Mouse (Mus musculus) myocyte (in vitro differentiated cells): ENCODE measurements around the gene Has3.

Experiments
- E2F4 ChIP-seq: IDR thresholded peaks from one replicate; pipeline ENCODE4 v1.6.1; 2011; ENCODE audit warnings: mild to moderate bottlenecking, control low read depth, moderate library complexity; ENCODE audit not compliant: insufficient read depth
- MAX ChIP-seq: IDR thresholded peaks from one replicate; pipeline ENCODE4 v1.6.1; 2011; ENCODE audit warnings: low read depth, mild to moderate bottlenecking, control low read depth
- MYOG ChIP-seq, 3 experiments: IDR thresholded peaks; one replicate each; pipeline ENCODE4 v1.6.1; 2011; ENCODE audit warnings: control low read depth in 2 of 3, low read depth in 2 of 3, mild to moderate bottlenecking in 2 of 3; ENCODE audit not compliant: insufficient read length in 2 of 3, control insufficient read depth in 1 of 3, insufficient read depth in 1 of 3
- POLR2A ChIP-seq: IDR thresholded peaks from one replicate; pipeline ENCODE4 v1.6.1; 2011; ENCODE audit warnings: low read depth, mild to moderate bottlenecking, control low read depth, moderate library complexity; ENCODE audit not compliant: insufficient read length
- POLR2AphosphoS2 ChIP-seq: IDR thresholded peaks from one replicate; pipeline ENCODE4 v1.6.1; 2011; ENCODE audit warnings: low read depth, control low read depth; ENCODE audit not compliant: insufficient read length
- SRF ChIP-seq: IDR thresholded peaks from one replicate; pipeline ENCODE4 v1.6.1; 2011; ENCODE audit warnings: low read depth; ENCODE audit not compliant: control insufficient read depth, insufficient read length
- TCF12 ChIP-seq: IDR thresholded peaks from one replicate; pipeline ENCODE4 v1.6.1; 2011; ENCODE audit warnings: mild to moderate bottlenecking, control low read depth; ENCODE audit not compliant: poor library complexity, insufficient read depth, severe bottlenecking
- USF1 ChIP-seq: IDR thresholded peaks from one replicate; pipeline ENCODE4 v1.6.1; 2011; ENCODE audit warnings: low read depth, mild to moderate bottlenecking, control low read depth, moderate library complexity

GRCm38 (mm10) chr8:106887336-106888189, 17.5 kb downstream of the Has3 start:
- TF ChIP-seq E2F4, result no peak
- no peak for TF ChIP-seq POLR2AphosphoS2
- no peak for TF ChIP-seq POLR2A
- TF ChIP-seq USF1, result no peak
- no peak for TF ChIP-seq MAX
- no peak for TF ChIP-seq SRF
- TF ChIP-seq MYOG (IDR thresholded peaks at IDR 0.05; ENCODE audit: control insufficient read depth in 1 of 3, insufficient read depth in 1 of 3, insufficient read length in 2 of 3, low read depth in 2 of 3), result no peak
- TF ChIP-seq TCF12, result no peak
